Mouse (Mus musculus) hindbrain, embryonic 13.5 days (tissue): ENCODE results near the gene Gm26897. TPM values are rescaled to one million over a fixed set of nuclear protein-coding genes. Genes with fewer than 3 reads are reported as not detected.

Experiments
- ATAC-seq: fragments of 200-750 bp; cut with Nextera tagmentation; 2 replicates; pipeline ENCODE4 v1.8.0; 2017; ENCODE audit warnings: moderate TSS enrichment; ENCODE audit not compliant: low FRiP score
- H3K27ac ChIP-seq: fragments of 300-500 bp; sonication (generic); 2 replicates; pipeline ENCODE4 v1.5.1; 2015; ENCODE audit warnings: inconsistent platforms, mild to moderate bottlenecking, moderate library complexity
- H3K27me3 ChIP-seq: fragments of 300-500 bp; sonication (generic); 2 replicates; pipeline ENCODE4 v1.6.1; 2015; ENCODE audit warnings: mild to moderate bottlenecking, inconsistent platforms
- H3K36me3 ChIP-seq: fragments of 300-500 bp; sonication (generic); 2 replicates; pipeline ENCODE4 v1.6.1; 2015; ENCODE audit warnings: mild to moderate bottlenecking, inconsistent platforms
- H3K4me1 ChIP-seq: fragments of 300-500 bp; sonication (generic); replicated peaks from 2 replicates; pipeline ENCODE4 v1.6.1; 2015; ENCODE audit warnings: inconsistent platforms
- H3K4me2 ChIP-seq: fragments of 300-500 bp; sonication (generic); 2 replicates; pipeline ENCODE4 v1.6.1; 2015; ENCODE audit warnings: inconsistent platforms, mild to moderate bottlenecking, moderate library complexity
- H3K4me3 ChIP-seq: fragments of 300-500 bp; sonication (generic); 2 replicates; pipeline ENCODE4 v1.5.1; 2015; ENCODE audit warnings: mild to moderate bottlenecking, inconsistent platforms
- H3K9ac ChIP-seq: fragments of 300-500 bp; sonication (generic); 2 replicates; pipeline ENCODE4 v1.6.1; 2015; ENCODE audit warnings: mild to moderate bottlenecking, inconsistent platforms
- H3K9me3 ChIP-seq: fragments of 300-500 bp; sonication (generic); 2 replicates; pipeline ENCODE4 v1.6.1; 2016; ENCODE audit warnings: inconsistent platforms
- WGBS: fragments of 180-500 bp; shearing (Covaris S2); methylation state at CpG from one replicate; pipeline ENCODE4 v1.1.7; 2015; 5-methylcytosine and 5-hydroxymethylcytosine counted together
- polyA plus RNA-seq: library from polyadenylated mRNA; unstranded; fragments of >200 nt; fragmentation: Nextera tagmentation; extraction: Ambion mirVana; gene quantifications from 2 replicates; pipeline ENCODE4 v1.2.1, GENCODE M21; 2015

The Gm26897 gene
- polyA plus RNA-seq, 1 experiment from 2014 or later: not detected

GRCm38 (mm10) chr5:111755330-111755729, 21.6 kb downstream of the Gm26897 start:
- Histone ChIP-seq H3K36me3 (no peaks in the 10 kb centered on the region), H3K9me3 (no peaks in the 10 kb centered on the region), H3K4me3 (no peak overlapping the region), H3K9ac (no peak overlapping the region), H3K4me2 (peak overlapping the region; percentile 45; the same call in 1 of the 2 replicates), H3K4me1 (peaks cover 27% of the 10 kb centered on the region), H3K27ac (peak overlapping the region; percentile 88), H3K27me3 (no peaks in the 10 kb centered on the region)
- WGBS: 11% methylated on average over 5 of the region's 5 CpGs
- ATAC-seq: peak; percentile 62; the same call in 1 of the 2 replicates

- peak; percentile 67 for ATAC-seq
- Histone ChIP-seq H3K9ac (peak overlapping the region; percentile 68), H3K36me3 (no peaks in the 10 kb centered on the region), H3K4me2 (peak overlapping the region; percentile 54), H3K9me3 (no peaks in the 10 kb centered on the region), H3K4me3 (peak overlapping the region; percentile 30), H3K27ac (peak overlapping the region; percentile 93), H3K27me3 (0 out of 2 replicates have a peak, but pooled peaks cover 6% of the 10 kb centered on the region), H3K4me1 (peaks cover 38% of the 10 kb centered on the region)
- 16% methylated on average over 10 of the region's 10 CpGs for WGBS
These were observed 27.2 kb downstream of the Gm26897 start for GRCm38 (mm10) chr5:111760721-111761480.

- Histone ChIP-seq H3K4me3 (peak overlapping the region; percentile 30), H3K27ac (peak overlapping the region; percentile 93), H3K4me1 (peaks cover 38% of the 10 kb centered on the region), H3K9ac (peak overlapping the region; percentile 68), H3K9me3 (no peaks in the 10 kb centered on the region), H3K27me3 (0 out of 2 replicates have a peak, but pooled peaks cover 6% of the 10 kb centered on the region), H3K36me3 (no peaks in the 10 kb centered on the region), H3K4me2 (peak overlapping the region; percentile 54)
- WGBS: 0% methylated on average over 12 of the region's 12 CpGs
- ATAC-seq: peak; percentile 60
These were observed 27.9 kb downstream of the Gm26897 start for GRCm38 (mm10) chr5:111761574-111761973.

- Histone ChIP-seq H3K27ac (peak overlapping the region; percentile 93), H3K27me3 (0 out of 2 replicates have a peak, but pooled peaks cover 6% of the 10 kb centered on the region), H3K36me3 (no peaks in the 10 kb centered on the region), H3K4me1 (peaks cover 38% of the 10 kb centered on the region), H3K4me2 (peak overlapping the region; percentile 54), H3K9ac (peak overlapping the region; percentile 68; the same call in 1 of the 2 replicates), H3K9me3 (no peaks in the 10 kb centered on the region), H3K4me3 (no peak overlapping the region)
- WGBS: 1% methylated on average over 17 of the region's 17 CpGs
- peak; percentile 70 for ATAC-seq
These were observed 28.4 kb downstream of the Gm26897 start for GRCm38 (mm10) chr5:111762085-111762484.

GRCm38 (mm10) chr5:111765671-111766290, 32.1 kb downstream of the Gm26897 start:
- WGBS: 77% methylated on average over 15 of the region's 15 CpGs
- Histone ChIP-seq H3K9me3 (no peaks in the 10 kb centered on the region), H3K36me3 (no peaks in the 10 kb centered on the region), H3K4me1 (peaks cover 43% of the 10 kb centered on the region), H3K9ac (no peak overlapping the region), H3K4me3 (no peak overlapping the region), H3K27me3 (0 out of 2 replicates have a peak, but pooled peaks cover 6% of the 10 kb centered on the region), H3K27ac (no peak overlapping the region), H3K4me2 (no peak overlapping the region)
- ATAC-seq: no peak

- no peak for ATAC-seq
- no peaks in the 10 kb centered on the region for H3K36me3 ChIP-seq
- 94% methylated on average over 4 of the region's 4 CpGs for WGBS
These were observed 33.0 kb downstream of the Gm26897 start for GRCm38 (mm10) chr5:111766696-111767095.

GRCm38 (mm10) chr5:111770266-111770665, 36.5 kb downstream of the Gm26897 start:
- Histone ChIP-seq H3K9ac (peak overlapping the region; percentile 43; the same call in 1 of the 2 replicates), H3K27me3 (no peaks in the 10 kb centered on the region), H3K4me3 (no peak overlapping the region), H3K4me2 (peak overlapping the region; percentile 23), H3K9me3 (no peaks in the 10 kb centered on the region), H3K36me3 (no peaks in the 10 kb centered on the region), H3K4me1 (peaks cover 45% of the 10 kb centered on the region), H3K27ac (peak overlapping the region; percentile 56; the same call in 1 of the 2 replicates)
- 7% methylated on average over 15 of the region's 15 CpGs for WGBS
- peak; percentile 53; the same call in 1 of the 2 replicates for ATAC-seq

More at GRCm38 (mm10) chr5:111766696-111767095, 33.0 kb downstream of the Gm26897 start:
- H3K9me3 ChIP-seq: no peaks in the 10 kb centered on the region
- H3K9ac ChIP-seq: no peak overlapping the region
- H3K4me1 ChIP-seq: peaks cover 38% of the 10 kb centered on the region
- no peak overlapping the region for H3K27ac ChIP-seq
- H3K4me2 ChIP-seq: no peak overlapping the region
- no peak overlapping the region for H3K4me3 ChIP-seq
- H3K27me3 ChIP-seq: 0 out of 2 replicates have a peak, but pooled peaks cover 6% of the 10 kb centered on the region

GRCm38 (mm10) chr5:111772127-111772526, 38.4 kb downstream of the Gm26897 start:
- H3K27ac ChIP-seq: peak overlapping the region; percentile 83
- ATAC-seq: 0 out of 2 replicates have a peak, but pooled peaks have one; percentile 30
- 4% methylated on average over 8 of the region's 8 CpGs for WGBS

GRCm38 (mm10) chr5:111772591-111773406, 39.1 kb downstream of the Gm26897 start:
- H3K36me3 ChIP-seq: no peaks in the 10 kb centered on the region
- H3K4me2 ChIP-seq: no peak overlapping the region
- H3K9me3 ChIP-seq: no peaks in the 10 kb centered on the region
- H3K4me3 ChIP-seq: no peak overlapping the region
- 19% methylated on average over 13 of the region's 13 CpGs for WGBS
- no peaks in the 10 kb centered on the region for H3K27me3 ChIP-seq
- peak overlapping the region; percentile 83 for H3K27ac ChIP-seq
- ATAC-seq: no peak
- H3K4me1 ChIP-seq: peaks cover 45% of the 10 kb centered on the region
- H3K9ac ChIP-seq: 0 out of 2 replicates have a peak overlapping the region, but pooled peaks have one; percentile 15

More at GRCm38 (mm10) chr5:111772127-111772526, 38.4 kb downstream of the Gm26897 start:
- Histone ChIP-seq H3K4me3 (no peak overlapping the region), H3K4me1 (peaks cover 45% of the 10 kb centered on the region), H3K9ac (no peak overlapping the region), H3K36me3 (no peaks in the 10 kb centered on the region), H3K4me2 (no peak overlapping the region), H3K27me3 (no peaks in the 10 kb centered on the region), H3K9me3 (no peaks in the 10 kb centered on the region)

- H3K27ac ChIP-seq: peak overlapping the region; percentile 83
- H3K27me3 ChIP-seq: no peaks in the 10 kb centered on the region
- H3K36me3 ChIP-seq: no peaks in the 10 kb centered on the region
- peak; percentile 40; the same call in 1 of the 2 replicates for ATAC-seq
- 0 out of 2 replicates have a peak overlapping the region, but pooled peaks have one; percentile 15 for H3K9ac ChIP-seq
- 42% methylated on average over 5 of the region's 5 CpGs for WGBS
- no peak overlapping the region for H3K4me3 ChIP-seq
- no peak overlapping the region for H3K4me2 ChIP-seq
- no peaks in the 10 kb centered on the region for H3K9me3 ChIP-seq
- peaks cover 45% of the 10 kb centered on the region for H3K4me1 ChIP-seq
These were observed 39.6 kb downstream of the Gm26897 start for GRCm38 (mm10) chr5:111773407-111773733.

GRCm38 (mm10) chr5:111776246-111776645, 42.5 kb downstream of the Gm26897 start:
- Histone ChIP-seq H3K4me2 (no peak overlapping the region), H3K9ac (no peak overlapping the region), H3K4me3 (no peak overlapping the region), H3K27me3 (no peaks in the 10 kb centered on the region), H3K9me3 (no peaks in the 10 kb centered on the region), H3K27ac (no peak overlapping the region), H3K36me3 (no peaks in the 10 kb centered on the region), H3K4me1 (peaks cover 30% of the 10 kb centered on the region)
- 88% methylated on average over 6 of the region's 6 CpGs for WGBS
- no peak for ATAC-seq
